Mouse (Mus musculus) heart, adult 2 months (tissue): ENCODE measurements around the gene Zfp367.

ENCODE experiments used
- CTCF ChIP-seq: fragments of 200-600 bp; IDR thresholded peaks from 2 replicates; pipeline ENCODE4 v1.8.1; 2022; ENCODE audit warnings: antibody characterized with exemption, mild to moderate bottlenecking, moderate library complexity
- EP300 ChIP-seq: fragments of 200-500 bp; IDR thresholded peaks from 2 replicates; pipeline ENCODE4 v1.6.1; 2011; ENCODE audit warnings: low read depth, low read length, control low read depth; ENCODE audit not compliant: insufficient read depth
- POLR2A ChIP-seq: fragments of 200-500 bp; IDR thresholded peaks from 2 replicates; pipeline ENCODE4 v1.6.1; 2011; ENCODE audit warnings: mild to moderate bottlenecking, low read depth, low read length, control low read depth; ENCODE audit not compliant: insufficient read depth

GRCm38 (mm10) chr13:64089130-64089529, 63.9 kb downstream of the Zfp367 start, which contains the start of gene Hsd17b3:
- no peak for TF ChIP-seq CTCF
- TF ChIP-seq POLR2A, result no peak
- no peak for TF ChIP-seq EP300
